Mouse (Mus musculus): ENCODE data around the gene Slc35e3.

DNA sequence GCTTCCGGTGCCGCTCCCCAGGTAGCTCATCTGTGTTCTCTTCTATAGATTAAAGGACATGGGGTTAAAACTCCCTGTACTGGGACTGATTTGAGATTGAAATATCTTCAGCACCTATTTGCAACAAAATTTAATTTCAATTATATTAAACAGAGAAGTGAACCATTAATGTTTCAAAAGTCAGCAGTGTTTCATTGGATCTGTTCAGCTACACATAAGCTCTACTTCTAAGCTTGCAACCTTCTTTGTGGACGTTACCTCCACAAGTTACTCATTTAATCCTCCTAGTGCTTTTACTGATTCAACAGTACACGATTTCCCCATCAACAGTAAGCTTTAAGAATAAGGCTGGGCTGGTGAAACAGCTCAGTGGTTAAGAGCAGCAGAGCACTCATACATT, 51.1 kb downstream of the Slc35e3 start:
- no peak for TF ChIP-seq EP300 (optimal IDR thresholded peaks at IDR 0.05)
- no peak for TF ChIP-seq CTCF (IDR thresholded peaks at IDR 0.05; ENCODE audit: low read depth)

Data from stomach, postnatal 0 days (tissue).